Mouse (Mus musculus) heart, postnatal 14 days (tissue): ENCODE results near the gene Piwil4. TPM values are rescaled to one million over a fixed set of nuclear protein-coding genes. Genes with fewer than 3 reads are reported as not detected.
A peak's percentile ranks its signal among the peaks of the same experiment; 100 is the strongest.

Source experiments
- DNase-seq, 2 experiments: peaks; one replicate each; pipeline ENCODE4 v3.0.0; 2021 to 2022
- intact Hi-C: fragments of 180-260 bp; cut with DNase I; formaldehyde crosslinking; loops from one replicate; pipeline ENCODE4 v1.15.1; 2025
- long read RNA-seq, 2 experiments: library from polyadenylated mRNA; stranded (forward); transcript quantifications; one replicate each; pipeline ENCODE4 v2.0.0; 2021
- total RNA-seq, 2 experiments: library from RNA; stranded (reverse); gene quantifications; 2 replicates each; pipeline ENCODE4 v1.2.3; 2021

Gene Piwil4
- not detected for total RNA-seq
- long read RNA-seq, experiment 1 = 0 reads
- long read RNA-seq, experiment 2 = 0 reads

DNA sequence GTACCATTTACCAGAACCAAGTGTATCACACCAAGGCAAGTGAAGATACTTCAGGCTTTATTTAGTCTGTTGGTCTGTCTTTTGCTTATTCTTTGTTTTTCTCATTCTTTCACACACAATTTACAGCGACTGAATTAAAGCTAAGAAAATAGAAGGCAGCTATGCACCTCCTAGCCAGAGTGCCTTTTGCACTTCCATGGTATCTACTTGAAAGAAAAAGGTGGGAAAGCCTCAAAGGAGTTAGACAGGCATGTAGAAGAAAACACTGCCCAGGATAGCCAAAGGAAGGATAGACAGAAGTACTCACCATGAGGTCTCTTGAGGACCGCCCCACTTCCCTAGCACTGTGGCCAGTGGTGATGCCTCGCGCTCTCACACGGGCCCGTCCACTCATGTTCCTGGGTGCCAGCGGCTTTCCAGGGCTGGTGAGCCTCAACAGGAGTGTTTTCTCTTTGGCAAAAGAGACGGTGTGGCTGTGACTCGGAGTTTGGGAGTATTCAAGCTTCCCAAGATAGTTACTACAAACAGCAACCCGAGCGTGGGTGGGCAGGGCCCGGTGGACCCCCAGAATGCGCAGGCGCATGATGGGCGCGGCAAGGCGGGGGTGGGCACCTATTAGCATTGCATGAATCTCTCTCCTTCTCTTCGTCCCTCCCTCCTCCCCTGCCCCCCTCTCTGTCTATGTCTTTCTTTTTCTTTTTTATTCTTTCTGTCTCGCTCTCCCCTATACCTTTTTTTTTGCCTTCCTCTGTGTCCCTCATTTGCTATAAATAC lies at the start of gene Piwil4:
TSS of gene Piwil4 (minus strand) at position 583 of the 774 bp plus-strand sequence.
- intact Hi-C loops = no loop called here
- no peak for DNase-seq

DNA sequence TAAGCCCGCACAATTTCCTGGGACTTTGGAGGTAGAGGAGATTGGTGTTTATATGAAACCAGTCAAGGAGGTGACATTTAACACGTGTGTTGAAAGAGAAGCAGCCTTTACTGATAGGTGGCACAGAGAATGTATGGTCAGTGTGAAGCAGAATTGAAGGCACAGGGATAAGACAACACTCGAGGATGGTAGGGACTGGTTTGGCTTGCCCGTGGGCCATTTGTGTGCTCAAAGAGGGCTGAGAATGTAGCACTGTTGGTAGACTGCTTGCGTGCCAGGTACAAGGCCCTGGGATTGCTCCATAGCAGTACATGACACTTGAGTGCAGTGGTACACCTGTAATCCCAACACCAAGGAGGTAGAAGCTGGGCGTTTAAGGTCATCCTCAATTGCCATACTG lies 46.8 kb upstream of the Piwil4 start:
- intact Hi-C loops = no loop called here
- no peak for DNase-seq

DNA sequence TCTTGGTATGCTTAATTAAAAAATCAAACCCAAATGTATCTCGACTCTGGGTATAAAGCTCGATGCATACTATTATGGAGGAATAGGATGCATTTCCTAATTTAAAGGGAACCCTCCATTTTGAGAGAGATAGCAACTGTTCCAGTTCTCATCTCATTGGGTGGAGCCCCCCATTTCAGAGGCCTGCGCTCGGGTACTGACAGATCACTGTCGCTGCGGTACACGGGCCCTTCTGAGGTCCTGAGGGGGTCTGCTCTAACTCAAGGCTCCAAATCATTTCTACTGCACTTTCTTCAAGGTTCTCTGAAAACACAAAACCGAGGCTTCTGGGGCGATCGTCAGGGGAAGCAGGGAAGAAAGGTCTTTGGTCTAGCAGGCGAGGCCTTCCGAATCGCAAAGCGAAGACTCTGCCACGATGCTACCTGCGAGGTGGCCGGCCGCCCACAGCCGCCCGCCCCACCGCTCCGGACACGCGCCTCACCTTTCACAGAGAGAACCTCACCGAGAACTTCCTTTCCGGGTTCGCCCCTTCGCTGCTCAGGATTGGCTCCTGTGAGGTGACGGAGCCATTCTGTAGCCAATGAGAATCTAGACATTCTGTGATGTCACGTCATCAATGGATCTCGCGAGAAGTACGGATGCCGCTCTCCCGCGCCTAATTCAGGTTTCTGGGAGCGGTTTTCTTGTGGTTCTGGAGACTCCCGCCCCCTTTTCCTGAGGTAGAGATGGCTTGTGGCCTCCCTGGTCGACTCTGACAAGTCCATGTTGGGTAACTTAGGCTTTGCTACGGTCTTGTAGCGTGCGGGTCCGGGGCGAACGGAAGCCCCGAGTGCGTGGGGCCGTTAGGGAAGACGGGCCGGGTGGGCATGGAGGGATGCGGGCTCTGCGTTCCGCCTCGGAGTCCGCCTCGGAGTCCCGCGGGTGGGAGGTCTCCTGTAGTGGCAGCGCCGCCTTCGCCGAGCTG lies 43.8 kb upstream of the Piwil4 start, which contains the start of the genes Mre11a and Ankrd49:
TSS of gene Mre11a (plus strand) at position 616 of the 964 bp plus-strand sequence.
TSS of gene Ankrd49 (minus strand) at position 818 of the 964 bp plus-strand sequence.
- peak; percentile 87 to 93 for DNase-seq
- intact Hi-C loops = no loop called here

DNA sequence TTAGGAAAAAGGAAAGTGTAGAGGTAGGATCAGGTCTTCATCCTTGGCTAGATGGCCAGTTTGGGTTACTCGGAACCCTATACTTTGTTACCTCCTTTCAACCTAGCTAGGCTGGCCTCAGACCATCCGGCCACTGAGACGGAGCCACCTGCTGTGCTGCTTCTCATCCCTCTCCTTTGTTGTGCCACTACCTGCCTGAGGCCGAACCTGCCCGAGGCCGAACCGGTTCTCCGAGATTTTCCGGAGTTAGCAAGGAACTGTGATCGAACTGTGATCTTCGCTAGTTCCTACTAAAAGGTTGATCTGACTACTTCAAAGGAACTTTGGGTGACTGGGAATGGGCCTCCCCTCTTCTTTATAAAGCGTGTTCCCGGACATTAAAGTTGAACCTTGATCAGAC lies 37.8 kb upstream of the Piwil4 start:
- intact Hi-C loops = no loop called here
- DNase-seq = no peak

DNA sequence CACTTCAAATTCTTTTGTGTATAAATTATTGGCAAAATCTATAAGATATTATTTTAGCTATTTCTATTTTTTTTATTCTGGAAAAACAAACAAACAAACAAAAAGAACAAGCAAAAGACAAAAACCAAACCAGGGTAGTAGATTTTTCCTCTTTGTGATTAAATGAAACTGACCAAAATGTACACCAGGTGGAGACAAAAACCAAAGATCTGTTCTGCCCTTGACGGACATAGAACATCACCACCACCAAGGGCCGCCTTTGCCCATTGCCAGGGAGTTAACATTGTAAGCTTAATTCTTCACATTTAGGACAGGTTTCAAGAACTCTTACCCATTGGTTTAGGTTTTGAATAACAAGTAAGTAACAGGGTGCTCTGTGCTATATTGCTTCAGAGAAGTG lies 33.3 kb upstream of the Piwil4 start:
- intact Hi-C loops = loop anchor here (2.0 to 5.0 kb wide), 2 partner anchors 241 to 438 kb away; no protein-coding TSS in a partner anchor
- no peak for DNase-seq

DNA sequence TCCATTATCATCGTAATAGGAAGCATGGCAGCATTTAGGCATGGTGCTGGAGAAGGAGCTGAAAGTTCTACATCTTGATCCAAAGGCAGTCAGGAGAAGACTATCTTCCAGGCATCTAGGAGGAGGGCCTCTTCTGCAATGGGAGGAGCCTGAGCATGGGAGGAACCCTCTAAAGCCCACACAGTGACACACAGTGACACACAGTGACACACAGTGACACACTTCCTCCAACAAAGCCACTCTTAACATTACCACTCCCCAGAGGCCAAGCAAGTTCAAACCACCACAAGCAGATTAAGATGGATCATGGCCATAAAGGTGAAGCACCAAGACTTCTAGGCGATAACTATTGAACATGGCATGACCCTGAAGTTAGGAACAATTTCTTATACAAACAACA lies 31.5 kb upstream of the Piwil4 start:
- no peak for DNase-seq
- intact Hi-C loops = loop anchor here (2.0 to 5.0 kb wide), 2 partner anchors 243 to 440 kb away; no protein-coding TSS in a partner anchor

DNA sequence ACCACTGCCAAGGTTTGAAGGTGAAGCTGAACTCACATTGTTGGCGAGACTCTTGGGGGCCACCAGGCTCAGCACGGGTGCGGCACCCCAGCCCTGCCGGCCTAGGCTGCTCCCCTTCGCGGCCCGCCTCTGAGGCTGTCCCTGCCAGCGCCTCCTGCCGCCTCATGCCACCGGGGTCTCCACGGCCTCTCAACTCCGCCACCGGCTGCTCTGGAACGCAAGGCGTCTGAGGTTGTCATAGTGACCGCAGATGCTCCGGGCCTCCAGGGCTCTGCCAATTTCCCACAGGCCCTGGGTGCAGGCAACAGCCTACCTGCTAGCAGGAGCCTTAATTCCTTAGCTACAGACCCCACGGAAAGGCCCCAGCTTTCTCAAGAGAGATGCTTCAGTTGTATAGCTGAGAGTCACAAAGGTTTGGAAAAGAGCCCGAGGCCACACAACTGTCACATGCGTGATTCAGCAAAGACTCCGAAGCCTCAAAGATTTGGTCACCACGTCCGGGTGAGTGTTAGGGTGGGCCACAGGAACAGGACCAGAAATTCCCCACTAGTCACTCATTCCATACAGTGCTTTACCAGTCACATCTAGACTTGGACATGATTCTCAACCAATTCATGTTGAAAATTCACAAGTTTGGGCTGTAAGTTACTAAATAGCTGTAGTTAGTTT lies 30.4 kb upstream of the Piwil4 start, which contains the start of gene 1700012B09Rik:
TSS of gene 1700012B09Rik (minus strand) at position 228 of the 669 bp plus-strand sequence.
- no peak for DNase-seq
- intact Hi-C loops = loop anchor here (5.0 kb wide), 1 partner anchor 441 kb away; no protein-coding TSS in a partner anchor

DNA sequence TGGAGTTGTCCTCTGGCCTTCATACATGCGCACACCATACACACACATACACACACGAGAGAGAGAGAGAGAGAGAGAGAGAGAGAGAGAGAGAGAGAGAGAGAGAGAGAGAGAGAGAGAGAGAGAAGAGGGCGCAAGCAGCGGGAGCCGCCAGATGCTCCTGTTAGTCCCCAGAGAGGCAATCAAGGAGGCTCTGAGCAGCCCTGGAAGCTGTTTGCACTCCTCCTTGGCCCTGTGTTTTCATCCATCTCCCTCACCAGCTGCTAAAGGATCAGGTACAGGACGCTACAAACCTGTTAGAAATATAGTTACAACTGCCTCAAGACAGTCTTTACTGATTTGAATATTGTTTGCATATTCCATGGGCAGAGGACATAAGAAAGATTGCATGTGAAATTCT lies 29.3 kb upstream of the Piwil4 start:
- intact Hi-C loops = loop anchor here (5.0 kb wide), 2 partner anchors 73 to 442 kb away; no protein-coding TSS in a partner anchor
- no peak for DNase-seq

DNA sequence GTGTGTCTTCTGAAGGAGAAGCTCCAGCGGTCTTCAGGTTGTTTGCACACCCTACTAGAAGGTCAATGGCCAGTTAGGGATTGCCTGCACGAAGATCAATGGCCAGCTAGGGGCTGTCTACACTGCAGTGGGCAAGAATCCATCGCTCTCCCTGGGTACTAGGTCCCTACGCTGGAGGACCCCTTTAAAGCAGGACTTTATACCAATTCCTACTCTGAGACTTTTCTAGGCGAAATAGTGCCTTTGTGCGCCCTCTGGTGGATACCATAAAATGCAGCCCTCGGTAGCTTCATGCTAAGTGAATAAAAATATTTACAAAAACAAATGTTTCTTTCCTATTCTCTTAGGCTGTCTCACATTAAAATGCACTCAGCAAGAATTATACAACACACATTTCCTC lies 24.2 kb upstream of the Piwil4 start:
- DNase-seq = peak; percentile 42 to 63
- intact Hi-C loops = loop anchor here (5.0 kb wide), 2 partner anchors 67 to 242 kb away; no protein-coding TSS in a partner anchor

DNA sequence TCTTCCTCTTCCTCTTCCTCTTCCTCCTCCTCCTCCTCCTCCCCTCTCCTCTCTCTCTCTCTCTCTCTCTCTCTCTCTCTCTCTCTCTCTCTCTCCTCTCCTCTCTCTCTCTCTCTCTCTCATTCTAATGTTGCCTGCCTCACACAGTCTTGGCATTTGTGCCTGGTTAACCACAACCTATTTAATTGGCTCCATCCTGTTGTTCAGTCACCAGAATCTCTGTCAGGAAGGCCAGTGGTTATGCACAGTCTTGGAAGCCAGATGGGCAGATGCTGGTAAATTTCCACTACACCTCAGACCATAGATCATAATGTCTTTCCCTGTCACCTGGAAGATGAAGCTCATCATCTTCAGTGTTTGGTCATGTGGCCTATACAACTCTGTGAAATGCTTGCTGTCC lies 18.7 kb upstream of the Piwil4 start:
- DNase-seq = no peak
- intact Hi-C loops = no loop called here

DNA sequence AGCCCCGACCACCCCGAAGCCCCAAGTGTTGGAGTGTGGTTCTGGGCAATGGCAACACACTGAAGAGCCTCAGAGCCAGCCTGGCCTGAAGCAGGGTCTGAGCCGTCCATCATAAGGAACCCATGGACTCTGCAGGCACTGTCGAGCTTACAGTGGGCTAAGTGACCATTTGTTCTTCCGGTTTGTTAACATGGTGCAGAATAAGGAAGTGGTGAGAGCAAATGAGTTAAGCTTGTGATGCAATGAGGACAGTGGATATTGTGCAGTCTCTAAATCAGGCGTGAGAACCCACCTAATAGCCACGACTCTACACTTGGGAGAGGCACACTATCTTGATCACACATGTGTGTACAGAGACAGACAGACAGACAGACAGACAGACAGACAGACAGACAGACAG lies 18.1 kb upstream of the Piwil4 start:
- intact Hi-C loops = no loop called here
- DNase-seq = no peak

DNA sequence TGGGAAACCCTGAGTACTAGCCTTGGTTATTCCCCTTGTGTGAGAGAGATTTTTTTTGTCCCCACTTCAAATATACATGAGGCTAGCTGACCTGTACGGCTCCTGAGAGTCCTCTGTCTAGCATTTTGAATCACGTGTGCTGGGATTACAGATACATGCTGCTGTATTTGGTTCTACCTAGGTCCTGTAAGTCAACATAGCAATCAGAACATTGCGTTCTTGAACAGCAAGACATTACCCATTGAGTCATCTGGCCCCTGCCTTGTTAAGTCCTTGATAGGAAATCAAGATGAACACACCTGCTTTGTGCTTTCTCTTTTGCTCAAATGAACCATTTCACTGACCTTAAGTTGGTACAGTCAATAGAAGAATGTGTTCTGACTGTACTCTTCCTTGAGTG lies 13.9 kb upstream of the Piwil4 start:
- intact Hi-C loops = no loop called here
- DNase-seq = no peak

DNA sequence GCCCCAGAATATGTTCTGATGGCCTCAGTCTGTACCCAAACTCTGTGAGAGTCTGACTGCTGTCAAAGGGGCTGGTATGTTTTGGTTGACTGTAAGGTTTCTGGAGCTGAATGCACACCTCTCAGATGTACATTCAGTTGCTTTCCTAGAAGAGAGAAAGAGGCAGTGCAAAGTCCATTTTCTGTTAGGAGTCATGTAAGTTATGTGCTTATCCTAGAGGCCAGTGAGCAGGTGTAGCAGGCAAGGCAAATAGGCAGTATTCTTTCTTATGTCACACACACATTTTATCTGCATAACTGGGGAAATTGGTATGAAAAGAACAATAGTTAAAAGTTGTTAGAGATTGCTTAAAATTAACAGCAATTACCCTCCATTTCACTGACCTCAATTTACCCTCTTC lies 13.4 kb upstream of the Piwil4 start:
- DNase-seq = no peak

DNA sequence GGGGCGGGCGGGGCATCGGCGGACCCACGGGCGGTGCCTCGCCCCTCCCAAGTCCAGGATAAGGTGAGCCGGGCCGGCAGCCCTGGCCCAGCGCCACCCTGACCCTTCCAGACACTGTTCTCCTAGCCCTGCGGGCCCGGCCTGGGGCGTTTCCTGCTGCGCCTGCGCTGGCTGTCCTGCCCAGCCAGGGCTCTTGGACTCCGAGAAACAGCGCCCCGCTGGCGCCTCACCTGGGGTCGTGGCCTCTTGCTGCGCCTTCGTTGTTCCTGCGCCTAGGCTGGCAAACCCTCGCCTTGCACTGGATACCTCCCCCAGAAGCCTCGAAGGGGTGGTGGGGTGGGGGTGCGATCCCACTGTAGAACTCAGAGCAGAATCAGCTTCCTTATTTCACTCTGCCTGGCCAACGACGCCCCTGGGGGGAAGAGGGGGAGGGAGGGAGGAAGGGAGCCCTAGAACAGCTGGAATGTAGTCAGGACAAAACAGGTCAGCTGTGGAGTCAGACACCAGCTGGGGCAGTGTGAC lies 11.5 kb upstream of the Piwil4 start, which contains the start of gene Fut4:
TSS of gene Fut4 (minus strand) at position 393 of the 522 bp plus-strand sequence.
- DNase-seq = peak; percentile 68 to 69
- intact Hi-C loops = no loop called here

More for the DNA sequence above, 13.4 kb upstream of the Piwil4 start:
- intact Hi-C loops = no loop called here

DNA sequence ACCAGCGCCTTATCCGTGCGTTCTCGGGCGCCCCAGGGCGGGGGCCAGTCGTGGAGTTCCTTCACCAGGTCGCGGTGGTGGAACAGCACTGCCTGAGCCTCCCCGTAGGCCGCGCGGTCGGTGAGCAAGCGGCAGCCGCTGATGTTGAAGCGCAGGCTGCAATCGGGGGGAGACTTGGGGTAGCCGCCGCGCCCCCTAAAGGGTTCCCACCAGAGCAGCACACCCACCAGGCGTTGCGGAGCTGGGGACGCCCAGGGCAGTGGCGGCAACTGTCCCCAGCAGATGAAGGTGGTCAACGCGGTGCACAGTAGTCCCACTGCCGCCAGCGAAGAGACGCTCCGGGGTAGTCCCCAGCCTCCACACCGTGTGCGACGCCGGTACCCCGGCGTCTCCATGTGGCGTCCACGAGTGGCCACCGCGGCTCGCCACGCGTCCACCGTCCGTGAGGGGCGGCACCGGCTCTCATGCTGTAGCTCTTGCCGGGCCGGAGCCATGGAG lies 11.0 kb upstream of the Piwil4 start:
- intact Hi-C loops = no loop called here

DNA sequence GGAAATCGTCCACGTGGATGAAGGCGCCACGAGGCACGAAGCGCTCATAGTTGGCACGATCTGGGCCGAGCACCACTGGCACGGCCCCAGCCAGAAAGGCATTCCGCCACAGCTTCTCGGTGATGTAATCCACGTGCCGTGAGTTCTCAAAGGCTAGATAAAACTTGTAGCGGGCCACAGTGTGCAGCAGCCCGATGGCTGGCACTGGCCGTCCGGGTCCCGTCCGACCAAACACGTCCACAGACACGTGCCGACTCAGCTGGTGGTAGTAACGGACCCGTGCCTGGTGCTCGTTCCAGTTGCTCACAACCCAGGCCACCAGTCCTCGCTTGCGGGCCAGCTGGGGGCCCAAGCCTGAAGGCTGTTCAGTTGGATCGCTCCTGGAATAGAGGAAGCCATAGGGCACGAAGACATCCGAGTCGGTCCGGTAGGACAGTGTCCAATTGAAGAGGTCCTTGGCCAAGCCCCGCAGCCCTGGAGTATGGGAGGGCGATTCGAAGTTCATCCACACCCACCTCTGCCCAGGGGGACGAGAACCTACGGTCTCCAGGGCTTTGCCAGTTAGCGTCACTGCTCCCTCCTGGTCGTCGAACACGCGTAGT lies 10.5 kb upstream of the Piwil4 start:
- intact Hi-C loops = no loop called here
- DNase-seq = peak; percentile 18 to 25

More for the DNA sequence above, 11.0 kb upstream of the Piwil4 start:
- peak; percentile 24 to 25 for DNase-seq

DNA sequence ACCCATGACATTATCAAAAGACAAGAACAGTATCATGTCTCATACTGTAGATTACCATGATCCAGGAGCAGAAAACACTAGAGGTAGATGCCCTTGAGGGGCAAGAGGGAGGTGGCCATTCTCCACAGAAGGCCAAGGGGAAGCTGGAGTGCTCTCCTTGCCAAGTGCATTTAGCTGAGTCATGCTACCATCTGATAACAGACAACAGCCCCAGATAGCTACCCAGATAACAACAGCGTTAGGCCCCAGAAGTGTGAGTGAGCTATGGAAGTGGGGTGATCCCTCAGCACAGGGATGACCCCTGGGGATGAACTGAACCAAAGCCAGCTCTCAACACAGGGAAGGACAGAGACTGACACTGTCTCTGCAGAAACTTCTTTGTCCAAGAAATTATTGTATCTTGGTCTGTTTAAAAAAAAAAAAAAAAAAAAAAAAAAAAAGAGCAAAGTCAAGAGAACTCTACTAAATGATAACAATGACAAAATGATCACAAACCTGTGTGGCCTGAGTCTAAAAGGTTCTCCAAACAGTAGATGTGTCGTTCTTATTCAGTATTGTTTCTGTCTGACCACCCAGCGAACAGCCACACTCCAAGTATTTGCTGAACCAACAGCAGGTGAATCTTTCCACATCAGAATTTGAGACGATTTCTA lies 909 bp downstream of the Piwil4 start:
- intact Hi-C loops = no loop called here
- DNase-seq = no peak

DNA sequence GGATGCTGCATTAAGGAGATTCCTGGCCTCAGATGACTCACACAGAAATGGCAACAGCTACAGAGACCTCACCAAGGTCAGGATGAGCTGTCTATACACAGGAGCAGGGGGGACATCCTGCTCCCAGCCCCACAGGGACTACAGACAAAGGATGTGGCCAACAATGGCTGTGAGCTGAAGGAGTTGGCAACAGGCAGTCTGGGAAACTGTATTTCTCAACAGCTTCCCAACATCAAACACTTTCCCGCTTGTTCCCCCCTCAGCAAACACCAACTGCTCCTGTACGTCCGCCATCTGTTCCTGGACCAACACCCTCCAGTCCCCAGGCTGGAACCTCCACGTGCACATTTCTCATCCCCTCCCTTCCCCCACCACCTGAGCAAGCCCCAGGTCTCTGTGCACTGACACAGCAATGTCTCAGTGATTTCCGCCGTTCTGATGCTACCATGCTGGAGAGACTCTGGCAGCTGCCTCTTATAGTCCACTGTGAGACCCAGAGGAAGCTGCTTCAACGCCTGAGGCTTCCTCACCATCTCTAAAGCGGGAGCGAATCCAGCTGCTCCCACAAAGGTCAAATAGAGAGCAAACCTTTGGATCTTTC lies 9.5 kb downstream of the Piwil4 start:
- DNase-seq = peak; percentile 4 to 12
- intact Hi-C loops = no loop called here
